Mouse (Mus musculus) olfactory bulb, adult 2 months (tissue): ENCODE data around the gene Mctp1. TPM values are rescaled to one million over a fixed set of nuclear protein-coding genes. Genes with fewer than 3 reads are reported as not detected.

Experiments
- H3K27ac ChIP-seq: fragments of 200-500 bp; 2 replicates; pipeline ENCODE4 v1.5.1; 2012; ENCODE audit warnings: low read depth, low read length; ENCODE audit not compliant: insufficient read depth
- H3K4me1 ChIP-seq: fragments of 200-500 bp; 2 replicates; pipeline ENCODE4 v1.6.1; 2012; ENCODE audit warnings: low read length; ENCODE audit not compliant: control insufficient read depth, insufficient read depth
- H3K4me3 ChIP-seq: fragments of 200-500 bp; 2 replicates; pipeline ENCODE4 v1.5.1; 2012; ENCODE audit warnings: mild to moderate bottlenecking, low read depth, low read length, moderate library complexity; ENCODE audit not compliant: insufficient read depth
- CTCF ChIP-seq: fragments of 200-500 bp; IDR thresholded peaks from 2 replicates; pipeline ENCODE4 v1.5.1; 2012; ENCODE audit warnings: low read depth, mild to moderate bottlenecking, low read length, moderate library complexity; ENCODE audit not compliant: insufficient read depth
- POLR2A ChIP-seq: fragments of 200-500 bp; IDR thresholded peaks from 2 replicates; pipeline ENCODE4 v1.6.1; 2012; ENCODE audit warnings: mild to moderate bottlenecking, low read depth, low read length, moderate library complexity; ENCODE audit not compliant: insufficient read depth
- WGBS: fragments of 180-500 bp; shearing (Covaris S2); methylation state at CpG from one replicate; pipeline ENCODE4 v1.1.7; 2018; 5-methylcytosine and 5-hydroxymethylcytosine counted together
- polyA plus RNA-seq: library from polyadenylated mRNA; stranded (reverse); fragments of >200 nt; gene quantifications from 2 replicates; pipeline ENCODE4 v1.2.4, GENCODE M21; 2012; ENCODE audit warnings: low replicate concordance; ENCODE audit not compliant: missing spikeins, insufficient read depth, insufficient read length

Gene Mctp1
- polyA plus RNA-seq, 1 experiment: not detected

- WGBS: 70% methylated on average over 1 of the region's 1 CpGs
- no peak overlapping the region for H3K27ac ChIP-seq
- no peaks in the 10 kb centered on the region; the same call in 1 of the 2 replicates for H3K4me1 ChIP-seq
- TF ChIP-seq POLR2A (no peak), CTCF (no peak)
- no peak overlapping the region for H3K4me3 ChIP-seq
Measured at GRCm38 (mm10) chr13:76527751-76528150, 143.4 kb downstream of the Mctp1 start.

GRCm38 (mm10) chr13:76529915-76530314, 145.6 kb downstream of the Mctp1 start:
- H3K4me1 ChIP-seq: no peaks in the 10 kb centered on the region; the same call in 1 of the 2 replicates
- no peak overlapping the region for H3K4me3 ChIP-seq
- TF ChIP-seq POLR2A: no peak
- TF ChIP-seq CTCF: no peak
- 85% methylated on average over 2 of the region's 2 CpGs for WGBS
- no peak overlapping the region for H3K27ac ChIP-seq

- Histone ChIP-seq H3K4me1 (no peaks in the 10 kb centered on the region; the same call in 1 of the 2 replicates), H3K4me3 (no peak overlapping the region), H3K27ac (no peak overlapping the region)
- WGBS: 94% methylated on average over 3 of the region's 3 CpGs
- TF ChIP-seq CTCF: no peak
- TF ChIP-seq POLR2A: no peak
Measured at GRCm38 (mm10) chr13:76530867-76531504, 146.7 kb downstream of the Mctp1 start.

DNA sequence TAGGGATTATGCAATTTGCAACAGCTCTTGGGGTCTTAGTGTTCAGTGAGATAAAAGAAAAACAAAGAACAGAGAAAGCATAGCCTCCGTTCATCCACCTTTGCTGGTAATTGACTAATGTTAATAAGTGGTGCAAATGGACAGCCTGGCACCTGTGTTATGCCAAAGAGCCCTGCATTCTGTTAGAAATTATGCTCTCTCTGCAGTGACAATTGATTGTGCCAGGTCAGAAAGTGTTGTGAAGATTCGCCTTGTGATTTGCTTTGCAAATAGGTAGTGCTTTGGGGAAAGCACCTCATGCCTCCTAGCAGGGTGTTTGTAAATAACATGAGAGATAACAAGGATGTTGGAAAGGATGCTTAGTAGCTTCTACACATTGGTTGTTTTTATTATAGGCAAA, 163.5 kb downstream of the Mctp1 start:
- WGBS: 87% methylated on average over 2 of the region's 2 CpGs
- no peak overlapping the region for H3K27ac ChIP-seq
- peaks cover 2% of the 10 kb centered on the region; the same call in 1 of the 2 replicates for H3K4me1 ChIP-seq
- TF ChIP-seq CTCF (no peak), POLR2A (no peak)
- no peak overlapping the region for H3K4me3 ChIP-seq

GRCm38 (mm10) chr13:76560918-76561317, 176.6 kb downstream of the Mctp1 start:
- H3K4me3 ChIP-seq: no peak overlapping the region
- H3K27ac ChIP-seq: no peak overlapping the region
- H3K4me1 ChIP-seq: no peaks in the 10 kb centered on the region
- TF ChIP-seq POLR2A: no peak
- TF ChIP-seq CTCF: no peak
- WGBS: 92% methylated on average over 8 of the region's 8 CpGs

- WGBS: 80% methylated on average over 3 of the region's 3 CpGs
Measured at GRCm38 (mm10) chr13:76561594-76561993, 177.3 kb downstream of the Mctp1 start.

GRCm38 (mm10) chr13:76564061-76564460, 179.7 kb downstream of the Mctp1 start:
- H3K27ac ChIP-seq: no peak overlapping the region
- H3K4me1 ChIP-seq: no peaks in the 10 kb centered on the region
- no peak for TF ChIP-seq POLR2A
- TF ChIP-seq CTCF: no peak
- no peak overlapping the region for H3K4me3 ChIP-seq

More at GRCm38 (mm10) chr13:76561594-76561993, 177.3 kb downstream of the Mctp1 start:
- TF ChIP-seq CTCF (no peak), POLR2A (no peak)
- no peak overlapping the region for H3K27ac ChIP-seq
- no peak overlapping the region for H3K4me3 ChIP-seq
- no peaks in the 10 kb centered on the region for H3K4me1 ChIP-seq

GRCm38 (mm10) chr13:76566024-76566423, 181.7 kb downstream of the Mctp1 start:
- Histone ChIP-seq H3K27ac (no peak overlapping the region), H3K4me3 (no peak overlapping the region), H3K4me1 (no peaks in the 10 kb centered on the region)
- WGBS: 97% methylated on average over 3 of the region's 3 CpGs
- TF ChIP-seq CTCF (no peak), POLR2A (no peak)

DNA sequence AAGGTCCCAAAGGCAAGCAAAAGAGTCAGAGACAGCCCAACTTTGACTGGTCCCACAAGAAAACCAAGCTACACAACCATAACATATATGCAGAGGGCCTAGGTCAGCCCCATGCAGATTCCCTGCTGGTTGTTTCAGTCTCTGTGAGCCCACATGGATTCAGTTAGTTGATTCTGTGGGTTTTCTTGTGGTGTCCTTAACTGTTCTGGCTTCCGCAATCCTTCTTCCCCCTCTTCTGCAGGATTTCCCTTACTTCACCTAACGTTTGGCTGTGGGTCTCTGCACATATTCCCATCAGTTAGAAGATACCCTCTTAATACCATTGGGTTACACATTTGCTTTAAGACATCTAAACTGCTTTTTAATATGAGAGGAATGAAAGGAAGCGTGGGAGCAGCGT, 183.1 kb downstream of the Mctp1 start:
- TF ChIP-seq CTCF (no peak), POLR2A (no peak)
- Histone ChIP-seq H3K27ac (no peak overlapping the region), H3K4me3 (no peak overlapping the region), H3K4me1 (no peaks in the 10 kb centered on the region)
- 88% methylated on average over 4 of the region's 4 CpGs for WGBS
